Comparison of ENCODE assay signal across 21 mouse cellular contexts in the genomic region with DNA sequence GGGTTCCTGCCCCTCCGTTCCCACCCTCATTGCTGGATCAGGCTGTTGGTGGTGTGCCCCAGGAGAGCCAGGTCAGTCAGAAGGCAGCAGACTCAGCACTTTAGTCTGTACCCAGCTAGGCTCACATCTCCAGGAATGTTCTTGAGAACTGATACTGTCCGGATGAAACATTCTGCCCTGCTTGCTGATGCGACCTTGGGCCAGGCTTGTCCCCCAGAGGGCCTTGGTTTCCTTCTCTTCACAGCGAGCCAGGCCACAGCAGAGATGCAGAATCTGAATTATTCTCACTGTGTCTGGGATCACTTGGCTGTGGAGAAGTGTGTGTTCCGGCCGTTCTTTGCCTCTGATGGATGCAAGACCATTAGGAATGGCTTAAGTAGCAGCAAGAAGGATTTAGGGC. TPM values are rescaled to one million over a fixed set of nuclear protein-coding genes. Genes with fewer than 3 reads are reported as not detected.
DNase-seq lines count a peak whose midpoint lies in the region; TF ChIP-seq lines count a peak whose summit lies in the region.
"Had no signal": no experiment of that assay in that cellular context is flagged by ENCODE, and none has a peak within 500 bp of the region (broad histone marks: within the 10 kb centered on the region; RNA-seq: fewer than 3 reads in every experiment).

No protein-coding gene starts in this region.

- no peaks in the 10 kb centered on the region for H3K9me3 ChIP-seq in limb, embryonic 10.5 days (replicated peaks)
- H3K9me3 ChIP-seq: forebrain, embryonic 12.5 days; G1E; kidney, embryonic 15.5 days; liver, embryonic 12.5 days; midbrain, embryonic 12.5 days had no signal

- H3K36me3 ChIP-seq in limb, embryonic 10.5 days = no peaks in the 10 kb centered on the region; the same call in 1 of the 2 replicates
- H3K36me3 ChIP-seq: G1E; kidney, embryonic 15.5 days; liver, embryonic 12.5 days had no signal

- H3K4me1 ChIP-seq in cortical plate, adult 2 months (ENCODE audit: control insufficient read depth, insufficient read depth, low read length) = peaks cover 25% of the 10 kb centered on the region; the same call in 1 of the 2 replicates
- peaks cover 63% of the 10 kb centered on the region for H3K4me1 ChIP-seq in limb, embryonic 10.5 days

- WGBS in limb, embryonic 10.5 days = 65% methylated on average over 6 of the region's 6 CpGs

- TF ChIP-seq CTCF in gastrocnemius, adult 2 months (IDR thresholded peaks at IDR 0.05) = no peak
- TF ChIP-seq CTCF in left cerebral cortex, adult 2 months (IDR thresholded peaks at IDR 0.05) = no peak
- TF ChIP-seq CTCF in cortical plate, adult 2 months (IDR thresholded peaks at IDR 0.05; ENCODE audit: extremely low read depth, insufficient read depth, low read length) = no peak

- H3K27me3 ChIP-seq in limb, embryonic 10.5 days (ENCODE audit: low read depth, poor library complexity, severe bottlenecking) = peaks cover 13% of the 10 kb centered on the region; the same call in 1 of the 2 replicates

- peak overlapping the region; percentile 90 for H3K27ac ChIP-seq in gastrocnemius, adult 2 months
- H3K27ac ChIP-seq in left cerebral cortex, adult 2 months = peak overlapping the region; percentile 92
- peak overlapping the region; percentile 91 for H3K27ac ChIP-seq in cortical plate, adult 2 months (ENCODE audit: insufficient read depth, low read length)
- H3K27ac ChIP-seq in limb, embryonic 10.5 days = peak overlapping the region; percentile 58
- H3K27ac ChIP-seq: forebrain, embryonic 12.5 days; kidney, embryonic 15.5 days; liver, embryonic 12.5 days; midbrain, embryonic 12.5 days had no signal

- H3K4me3 ChIP-seq in gastrocnemius, adult 2 months = peak overlapping the region; percentile 97
- H3K4me3 ChIP-seq in left cerebral cortex, adult 2 months = 0 out of 2 replicates have a peak overlapping the region, but pooled peaks have one; percentile 6
- no peak overlapping the region for H3K4me3 ChIP-seq in cortical plate, adult 2 months (ENCODE audit: insufficient read depth, low read length)
- no peak overlapping the region for H3K4me3 ChIP-seq in limb, embryonic 10.5 days
- H3K4me3 ChIP-seq: forebrain, embryonic 12.5 days; kidney, embryonic 15.5 days; liver, embryonic 12.5 days; midbrain, embryonic 12.5 days; myocyte had no signal

- DNase-seq in gastrocnemius, adult 2 months = peak; percentile 48
- DNase-seq in gastrocnemius, postnatal 14 days = no peak
- no peak for DNase-seq in left cerebral cortex, adult 2 months (ENCODE audit: extremely low spot score in 1 of 2, low spot score in 2 of 2)
- no peak for DNase-seq in left cerebral cortex, adult 18-20 months (ENCODE audit: low spot score in 2 of 2)
- DNase-seq in limb, embryonic 10.5 days (ENCODE audit: low spot score) = no peak
- no peak for DNase-seq in thymus, adult 18-20 months
- DNase-seq: adrenal gland, adult 8-10 months; cerebellum, adult 8-10 months; layer of hippocampus, postnatal 36 days; left cerebral cortex, postnatal 4 days; lung, embryonic 14.5 days; lung, postnatal 4 days; right cerebral cortex, adult 18-20 months had no signal

- intact Hi-C loops in gastrocnemius, adult 2 months (cut with DNase I) = no loop called here
- intact Hi-C loops in gastrocnemius, postnatal 14 days (cut with DNase I; ENCODE audit: low total_unique reads) = no loop called here
- intact Hi-C loops in left cerebral cortex, adult 2 months (cut with DNase I) = no loop called here

- no peak for TF ChIP-seq POLR2A in cortical plate, adult 2 months (IDR thresholded peaks at IDR 0.05; ENCODE audit: extremely low read depth, insufficient read depth, low read length)

RNA-seq across cellular contexts. Expression of a gene that starts 12.1 kb away (rescaled TPM):
- total RNA-seq in gastrocnemius, adult 2 months (2021) = 10 to 100 TPM in 1 of 2 experiments, 1 to 10 TPM in 1; 9.0 to 14.4 TPM
- total RNA-seq in gastrocnemius, postnatal 14 days (2021) = 10 to 100 TPM; 16.8 to 21.0 TPM
- total RNA-seq in left cerebral cortex, adult 2 months (2021) = 100 to 1,000 TPM; 151 to 160 TPM
- 100 to 1,000 TPM; 135 to 160 TPM for total RNA-seq in left cerebral cortex, adult 18-20 months (2021)
- 147 and 154 TPM in 2 replicates for polyA plus RNA-seq in cortical plate, adult 2 months (2012; rRNA removed)
- polyA plus RNA-seq in limb, embryonic 10.5 days (2016; fragmentation: Nextera tagmentation; extraction: Ambion mirVana) = 0.20 and 0.26 TPM in 2 replicates
- total RNA-seq: G1E had no signal
- polyA plus RNA-seq: liver, embryonic 12.5 days had no signal

RNA-seq across cellular contexts. Expression of a gene that starts 41.2 kb away (rescaled TPM):
- 10 to 100 TPM; 81.3 to 82.1 TPM for total RNA-seq in gastrocnemius, adult 2 months (2021)
- 10 to 100 TPM; 52.3 to 55.3 TPM for total RNA-seq in gastrocnemius, postnatal 14 days (2021)
- 100 to 1,000 TPM; 101 to 109 TPM for total RNA-seq in left cerebral cortex, adult 2 months (2021)
- total RNA-seq in left cerebral cortex, adult 18-20 months (2021) = 100 to 1,000 TPM; 107 to 113 TPM
- polyA plus RNA-seq in cortical plate, adult 2 months (2012; rRNA removed) = 144 and 145 TPM in 2 replicates
- polyA plus RNA-seq in limb, embryonic 10.5 days (2016; fragmentation: Nextera tagmentation; extraction: Ambion mirVana) = 123 and 130 TPM in 2 replicates

RNA-seq across cellular contexts. Expression of a gene that starts 54.2 kb away (rescaled TPM):
- under 1 TPM in 1 of 2 experiments, not detected in 1; 0.10 TPM for total RNA-seq in gastrocnemius, adult 2 months (2021)
- total RNA-seq in gastrocnemius, postnatal 14 days (2021) = under 1 TPM in 1 of 2 experiments, not detected in 1; 0.98 TPM
- 1 to 10 TPM; 3.8 to 4.7 TPM for total RNA-seq in left cerebral cortex, adult 2 months (2021)
- total RNA-seq in left cerebral cortex, adult 18-20 months (2021) = 1 to 10 TPM; 1.8 to 2.7 TPM
- polyA plus RNA-seq in cortical plate, adult 2 months (2012; rRNA removed) = 8.3 and 9.0 TPM in 2 replicates
- polyA plus RNA-seq in limb, embryonic 10.5 days (2016; fragmentation: Nextera tagmentation; extraction: Ambion mirVana) = 0.26 TPM in 1 of 2 replicates, not detected in the other
- total RNA-seq: heart, postnatal 25 days had no signal

Comparison
In these comparisons a context has a peak if more than half of its experiments do, and no peak if none do; other contexts are left out.
1. H3K4me3 ChIP-seq: peak in gastrocnemius, adult 2 months (single experiment) and left cerebral cortex, adult 2 months (single experiment); none in cortical plate, adult 2 months (single experiment) and limb, embryonic 10.5 days (single experiment).
2. RNA of a gene that starts 12.1 kb away (total RNA-seq): 151 to 160 TPM in left cerebral cortex, adult 2 months and 135 to 160 TPM in left cerebral cortex, adult 18-20 months; 16.8 to 21.0 TPM in gastrocnemius, postnatal 14 days and 9.0 to 14.4 TPM in gastrocnemius, adult 2 months; every median in the first group is over 4 times any median in the second.
3. Peak in every context shown above with its lines, with median percentiles within 50 percentile points of each other: H3K27ac ChIP-seq.